In genomic region chr17:86937497-86938155, GRCm38 (mm10) we compare ENCODE assay signal across 8 mouse cellular contexts. TPM values are rescaled to one million over a fixed set of nuclear protein-coding genes. Genes with fewer than 3 reads are reported as not detected.
DNase-seq lines count a peak whose midpoint lies in the region; ATAC-seq and TF ChIP-seq lines count a peak whose summit lies in the region.

No protein-coding gene starts in this region.

- no peaks in the 10 kb centered on the region for H3K36me3 ChIP-seq in hindbrain, embryonic 16.5 days (ENCODE audit: control insufficient read depth, insufficient read depth, low read length)

- intact Hi-C loops in gastrocnemius, adult 2 months (cut with DNase I) = loop anchor here (2.0 kb wide), 1 partner anchor 25 kb away; the partner anchor contains the start of gene Rhoq

- peak overlapping the region; percentile 61 for H3K4me3 ChIP-seq in gastrocnemius, adult 2 months
- peak overlapping the region; percentile 46 for H3K4me3 ChIP-seq in hindbrain, embryonic 16.5 days (ENCODE audit: low read length)

- ATAC-seq in Patski = peak; percentile 75
- peak; percentile 89 for ATAC-seq in hindbrain, embryonic 16.5 days

- 2% methylated on average over 20 of the region's 20 CpGs for WGBS in hindbrain, embryonic 16.5 days

- CTCF ChIA-PET in Patski (lab: Charles Lee) = interaction anchor here (1.4 kb wide), 1 partner anchor 41 kb away, joined by 3 read pairs; no protein-coding TSS in a partner anchor

- in situ Hi-C loops in Patski (cut with MboI; ENCODE audit: low pct_unique_long_range_greater_than_20kb) = no loop called here

- H3K9me3 ChIP-seq in hindbrain, embryonic 16.5 days (ENCODE audit: control insufficient read depth, low read length) = no peaks in the 10 kb centered on the region

- H3K4me2 ChIP-seq in hindbrain, embryonic 16.5 days (ENCODE audit: low read length) = peak overlapping the region; percentile 87

- H3K27ac ChIP-seq in gastrocnemius, adult 2 months = peak overlapping the region; percentile 73
- H3K27ac ChIP-seq in hindbrain, embryonic 16.5 days (ENCODE audit: low read depth, low read length) = peak overlapping the region; percentile 58

- H3K27me3 ChIP-seq in Patski = no peaks in the 10 kb centered on the region
- no peaks in the 10 kb centered on the region for H3K27me3 ChIP-seq in hindbrain, embryonic 16.5 days (replicated peaks; ENCODE audit: control insufficient read depth, insufficient read depth, low read length)

- no peak for TF ChIP-seq CTCF in Patski (IDR thresholded peaks at IDR 0.05)
- TF ChIP-seq CTCF in gastrocnemius, adult 2 months (IDR thresholded peaks at IDR 0.05) = no peak

- POLR2A ChIA-PET in Patski (lab: Charles Lee) = interaction anchor here (0.6 to 1.6 kb wide), 4 partner anchors 10 to 112 kb away, joined by 3 to 7 read pairs (median 3); no protein-coding TSS in a partner anchor

- DNase-seq in Patski (ENCODE audit: low read depth, low spot score) = peak; percentile 50
- peak; percentile 57 to 67 for DNase-seq in cerebellum, postnatal 14 days
- peak; percentile 90 for DNase-seq in gastrocnemius, adult 2 months
- peak; percentile 80 to 83 for DNase-seq in layer of hippocampus, postnatal 36 days
- DNase-seq in lung, postnatal 14 days = peak; percentile 82
- peak; percentile 38 for DNase-seq in retina, adult 2 months (ENCODE audit: low read depth, low spot score)
- DNase-seq in urinary bladder, postnatal 14 days (ENCODE audit: low spot score) = peak; percentile 72

- H3K4me1 ChIP-seq in hindbrain, embryonic 16.5 days (ENCODE audit: control insufficient read depth, insufficient read depth, low read depth, low read length) = peaks cover 11% of the 10 kb centered on the region

- H3K9ac ChIP-seq in hindbrain, embryonic 16.5 days (ENCODE audit: low read depth, low read length) = peak overlapping the region; percentile 56

RNA-seq across cellular contexts. Expression of gene Atp6v1e2, which starts 10.1 kb away (rescaled TPM):
- not detected for polyA plus RNA-seq in Patski (2021)
- not detected for total RNA-seq in gastrocnemius, adult 2 months (2021)
- 0.11 and 0.24 TPM in 2 replicates for polyA plus RNA-seq in hindbrain, embryonic 16.5 days (2015; fragmentation: Nextera tagmentation; extraction: Ambion mirVana)
- total RNA-seq in layer of hippocampus, postnatal 36 days (2021) = not detected

RNA-seq across cellular contexts. Expression of gene Tmem247, which starts 20.5 kb away (rescaled TPM):
- polyA plus RNA-seq in Patski (2021) = not detected
- total RNA-seq in gastrocnemius, adult 2 months (2021) = not detected
- not detected in 2 replicates for polyA plus RNA-seq in hindbrain, embryonic 16.5 days (2015; fragmentation: Nextera tagmentation; extraction: Ambion mirVana)
- not detected for total RNA-seq in layer of hippocampus, postnatal 36 days (2021)

RNA-seq across cellular contexts. Expression of gene Rhoq, which starts 25.3 kb away (rescaled TPM):
- polyA plus RNA-seq in Patski (2021) = 76.8 TPM
- total RNA-seq in gastrocnemius, adult 2 months (2021) = 100 to 1,000 TPM; 168 to 172 TPM
- 7.4 and 7.8 TPM in 2 replicates for polyA plus RNA-seq in hindbrain, embryonic 16.5 days (2015; fragmentation: Nextera tagmentation; extraction: Ambion mirVana)
- total RNA-seq in layer of hippocampus, postnatal 36 days (2021) = 10 to 100 TPM; 33.6 to 36.8 TPM

Comparison
In these comparisons a context has a peak if more than half of its experiments do, and no peak if none do; other contexts are left out.
1. Peak in every context shown above with its lines: DNase-seq, ATAC-seq, H3K4me3 ChIP-seq and H3K27ac ChIP-seq.
2. DNase-seq: peak in every context shown above with its lines; median percentile 90 in gastrocnemius, adult 2 months; 82 in lung, postnatal 14 days; 82 in layer of hippocampus, postnatal 36 days; 72 in urinary bladder, postnatal 14 days; 62 in cerebellum, postnatal 14 days; 50 in Patski; 38 in retina, adult 2 months.
3. RNA of gene Rhoq, which starts 25.3 kb away (total RNA-seq): 168 to 172 TPM in gastrocnemius, adult 2 months; 33.6 to 36.8 TPM in layer of hippocampus, postnatal 36 days; every median in the first group is over 4 times any median in the second.